Mouse (Mus musculus): ENCODE results near the gene Grap2.

- TF ChIP-seq CTCF (IDR thresholded peaks at IDR 0.05; ENCODE audit: borderline replicate concordance, insufficient read depth, low read depth, low read length): no peak
- no peak for TF ChIP-seq POLR2A (IDR thresholded peaks at IDR 0.05; ENCODE audit: borderline replicate concordance, insufficient read depth, low read length)
Observed at GRCm38 (mm10) chr15:80571611-80572010, 783 bp upstream of the Grap2 start.
